Mouse (Mus musculus) layer of hippocampus, postnatal 25 days (tissue): ENCODE results near the gene Cenpf. TPM values are rescaled to one million over a fixed set of nuclear protein-coding genes. Genes with fewer than 3 reads are reported as not detected.
A peak's percentile ranks its signal among the peaks of the same experiment; 100 is the strongest.

Experiments
- DNase-seq, 2 experiments: peaks; one replicate each; pipeline ENCODE4 v3.0.0; 2022; ENCODE audit warnings: mixed read lengths in 2 of 2, low spot score in 1 of 2; ENCODE audit errors: extremely low spot score in 1 of 2
- total RNA-seq, 2 experiments: library from RNA; stranded (reverse); gene quantifications; 2 replicates each; pipeline ENCODE4 v1.2.3; 2021

Cenpf gene
- total RNA-seq = 1 to 10 TPM in 1 of 2 experiments, under 1 TPM in 1; 0.99 to 2.1 TPM

DNA sequence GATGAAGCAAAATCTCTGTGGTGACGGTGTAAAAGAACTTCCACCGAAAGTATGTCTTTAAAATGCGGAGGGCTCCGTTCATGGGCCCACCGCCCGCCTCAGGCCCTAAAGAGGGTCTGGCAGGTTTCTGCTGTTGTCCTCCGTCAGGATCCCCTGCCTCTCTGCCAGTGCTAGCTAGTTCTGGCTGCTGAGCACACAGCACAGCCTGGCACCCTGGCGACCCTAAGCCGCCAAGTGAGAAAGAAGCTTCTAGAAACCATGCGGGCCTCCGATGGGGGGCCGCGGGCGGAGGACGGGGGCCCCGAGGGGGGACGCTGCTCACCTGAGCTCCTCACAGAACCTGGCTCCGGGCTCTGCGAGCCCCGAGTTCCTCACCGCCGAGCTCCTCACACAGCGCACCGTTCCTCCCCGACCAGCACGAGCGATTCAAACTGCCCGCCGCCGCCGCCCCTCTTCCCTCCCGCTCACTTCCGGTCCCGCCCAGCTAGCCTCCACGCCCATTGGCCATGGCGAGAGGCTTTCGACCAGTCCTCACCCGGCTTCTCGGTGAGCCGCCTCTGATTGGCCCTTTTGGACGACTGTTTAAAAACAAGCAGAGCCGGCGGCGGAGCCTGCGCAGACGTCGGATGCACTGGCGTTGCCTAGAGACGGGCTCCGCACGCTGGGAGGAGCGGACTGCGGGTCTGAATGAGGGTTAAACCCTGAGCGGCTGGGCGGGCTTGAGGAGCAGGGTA is at the start of gene Cenpf:
Gene Cenpf (minus strand): TSS at position 433 of the 734 bp plus-strand sequence.
- peak; percentile 86 to 87 for DNase-seq

DNA sequence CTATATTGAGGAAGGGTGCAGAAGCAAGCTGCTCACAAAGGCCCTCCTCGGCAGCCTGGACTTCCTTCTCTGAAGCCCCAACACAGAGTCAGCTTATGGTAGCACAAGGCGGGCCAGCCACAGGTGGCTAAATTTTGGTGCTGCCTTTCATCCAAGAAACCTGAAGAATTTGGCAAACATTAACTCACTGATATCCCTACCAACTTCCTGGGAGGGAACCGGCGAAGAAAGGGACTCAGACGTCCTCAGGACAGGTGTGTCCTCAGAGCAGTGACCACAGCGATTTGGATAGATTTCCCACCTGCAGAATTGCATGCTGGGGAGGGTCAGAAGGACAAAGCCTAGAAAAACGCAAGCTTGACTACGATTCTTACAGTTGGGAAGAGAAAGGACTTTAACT is 44.3 kb upstream of the Cenpf start:
- DNase-seq = no peak

GRCm38 (mm10) chr1:189731697-189732096 is 43.8 kb upstream of the Cenpf start:
- no peak for DNase-seq

DNA sequence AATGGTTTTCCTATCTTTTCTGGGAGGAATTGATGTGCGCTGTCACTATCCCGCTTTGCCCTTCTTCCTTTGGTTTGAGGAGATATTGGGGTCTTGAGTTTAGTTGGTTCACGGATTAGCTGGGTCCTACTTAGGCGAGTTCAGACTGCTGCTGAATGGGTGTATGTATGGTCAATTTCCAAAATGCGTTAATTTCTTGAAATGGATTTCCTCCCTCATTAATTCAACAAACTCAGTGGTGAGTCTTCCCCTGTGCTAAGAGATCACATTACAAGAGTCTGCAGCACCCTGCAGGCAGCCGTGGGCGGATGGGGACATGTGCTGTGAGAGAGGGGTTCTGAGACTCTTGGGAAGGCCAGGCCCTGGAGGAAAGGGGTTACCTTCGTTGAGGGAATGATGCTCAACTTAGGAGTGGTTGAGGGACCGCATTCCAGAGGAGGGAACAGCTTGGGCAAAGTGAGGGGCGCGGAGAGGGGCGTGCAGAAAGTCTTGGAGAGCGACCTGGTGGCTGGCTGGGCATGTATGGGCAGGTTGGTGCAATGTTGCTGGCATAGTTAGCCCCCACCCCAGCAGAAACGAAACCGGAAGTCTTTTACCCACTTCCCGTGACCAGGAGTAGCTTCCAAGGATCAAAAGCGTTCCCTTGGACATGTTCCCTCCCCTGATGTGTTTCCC is 41.4 kb upstream of the Cenpf start:
- DNase-seq = no peak

DNA sequence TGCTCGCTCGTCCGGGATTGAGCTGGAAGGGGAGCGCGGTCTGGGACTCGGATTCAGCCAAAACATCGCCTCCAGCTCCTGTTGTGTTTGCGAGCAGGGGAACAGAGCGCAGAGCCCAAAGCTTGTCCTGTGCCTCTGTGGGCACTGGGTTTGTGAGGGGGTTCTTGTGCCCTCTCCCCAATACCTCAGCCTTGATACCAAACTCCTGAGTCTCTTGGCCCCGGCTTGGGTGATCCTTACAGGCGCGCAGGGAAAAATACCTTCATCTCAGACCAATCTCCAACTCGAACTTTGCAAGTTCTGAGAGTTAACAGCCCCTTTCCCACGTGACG is 40.9 kb upstream of the Cenpf start:
- DNase-seq = no peak

DNA sequence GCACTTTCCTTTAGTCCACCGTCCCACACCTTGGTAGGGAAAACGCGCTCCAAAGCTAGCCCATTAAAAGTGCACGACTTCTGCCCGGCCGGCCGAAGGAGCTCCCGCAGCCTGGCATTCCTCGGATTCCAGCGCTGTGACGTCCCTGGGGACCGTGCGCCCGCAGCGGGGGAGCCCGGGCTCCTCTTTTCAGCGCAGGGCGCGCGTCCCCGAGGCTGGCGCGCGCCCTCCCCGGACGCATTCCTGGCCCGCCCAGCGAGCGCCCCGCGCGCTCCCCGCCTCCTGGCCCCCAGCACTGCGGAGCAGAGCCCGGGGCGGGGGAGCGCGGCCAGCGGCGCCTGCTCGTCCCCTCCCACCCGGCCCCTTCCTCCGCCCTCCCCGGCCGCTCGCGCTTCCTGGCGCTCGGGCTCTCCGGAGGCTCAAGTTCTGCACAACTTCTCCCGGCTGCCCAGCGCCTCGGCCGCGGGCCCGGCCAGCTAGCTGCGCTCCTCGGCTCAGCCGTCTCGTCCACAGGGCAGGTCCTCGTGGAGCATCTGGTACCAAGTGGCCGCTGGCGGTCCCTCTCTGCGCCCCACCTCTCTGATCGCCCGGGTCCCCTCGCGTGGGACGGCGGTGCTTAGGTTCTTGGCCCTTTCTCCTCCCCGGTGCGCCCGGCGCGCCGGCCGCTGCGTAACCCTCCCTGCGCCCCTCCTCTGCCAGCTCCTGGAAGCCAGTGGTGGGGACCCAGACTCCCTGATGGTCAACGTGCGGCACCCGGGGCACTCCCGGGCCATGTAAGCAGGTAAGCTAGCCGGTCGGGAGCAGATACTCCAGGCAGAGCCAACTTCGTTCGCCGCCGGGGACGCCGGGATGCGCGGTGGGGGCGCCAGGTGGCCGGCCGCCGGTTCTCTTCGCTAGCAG is 40.2 kb upstream of the Cenpf start, which contains the start of gene Ptpn14:
Gene Ptpn14 (plus strand): TSS at position 385 of the 900 bp plus-strand sequence.
- peak in 1 of 2 experiments; percentile 24 for DNase-seq

DNA sequence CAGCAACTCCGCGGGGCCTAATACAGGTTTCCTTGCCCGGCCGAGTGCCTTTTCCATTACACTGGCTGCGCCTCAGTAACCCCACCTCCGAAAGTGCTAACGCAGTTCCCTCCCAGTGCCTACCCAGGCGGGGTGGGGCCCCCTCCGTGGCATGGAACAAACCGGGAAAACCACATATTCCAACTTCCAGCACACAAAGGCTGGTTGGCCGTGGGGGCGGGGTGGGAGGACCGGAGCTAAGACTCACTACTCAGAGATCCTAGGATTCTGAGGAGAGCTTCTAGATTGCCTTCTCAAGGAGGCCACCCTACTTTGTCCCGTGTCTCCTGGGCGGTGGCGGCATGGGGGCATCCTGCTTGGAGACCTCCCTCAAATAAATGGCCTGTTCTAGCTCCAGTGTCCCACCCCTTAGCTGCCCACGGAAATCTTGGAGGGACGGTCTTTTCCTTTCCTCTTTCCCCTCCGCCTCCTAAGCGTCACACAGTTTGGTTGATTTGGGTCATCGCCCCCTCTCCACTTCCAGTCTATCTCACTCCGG is 39.5 kb upstream of the Cenpf start:
- DNase-seq = no peak

DNA sequence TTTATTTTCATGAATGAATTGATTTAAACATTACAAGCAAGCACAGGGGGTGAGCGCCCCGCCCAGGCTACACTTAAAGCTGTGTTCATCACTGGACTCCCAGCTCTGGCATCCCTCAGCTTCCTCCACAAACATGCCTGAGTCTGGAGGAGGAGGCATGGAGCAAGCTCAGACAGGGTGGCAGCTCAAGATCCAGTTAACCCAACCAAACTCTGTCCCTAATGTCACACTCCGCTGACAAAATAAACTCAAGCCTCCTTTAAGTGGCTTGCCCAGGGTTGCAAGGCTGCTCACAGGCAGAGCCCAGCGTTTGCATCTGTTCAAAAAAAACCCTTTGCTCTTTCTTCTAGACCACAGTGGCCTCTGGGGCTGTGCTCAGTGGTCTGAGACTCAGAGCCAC is 38.2 kb upstream of the Cenpf start:
- DNase-seq = no peak

- DNase-seq = no peak
Measured at GRCm38 (mm10) chr1:189718600-189718999, 30.7 kb upstream of the Cenpf start.

GRCm38 (mm10) chr1:189717546-189717945 is 29.7 kb upstream of the Cenpf start:
- no peak for DNase-seq

DNA sequence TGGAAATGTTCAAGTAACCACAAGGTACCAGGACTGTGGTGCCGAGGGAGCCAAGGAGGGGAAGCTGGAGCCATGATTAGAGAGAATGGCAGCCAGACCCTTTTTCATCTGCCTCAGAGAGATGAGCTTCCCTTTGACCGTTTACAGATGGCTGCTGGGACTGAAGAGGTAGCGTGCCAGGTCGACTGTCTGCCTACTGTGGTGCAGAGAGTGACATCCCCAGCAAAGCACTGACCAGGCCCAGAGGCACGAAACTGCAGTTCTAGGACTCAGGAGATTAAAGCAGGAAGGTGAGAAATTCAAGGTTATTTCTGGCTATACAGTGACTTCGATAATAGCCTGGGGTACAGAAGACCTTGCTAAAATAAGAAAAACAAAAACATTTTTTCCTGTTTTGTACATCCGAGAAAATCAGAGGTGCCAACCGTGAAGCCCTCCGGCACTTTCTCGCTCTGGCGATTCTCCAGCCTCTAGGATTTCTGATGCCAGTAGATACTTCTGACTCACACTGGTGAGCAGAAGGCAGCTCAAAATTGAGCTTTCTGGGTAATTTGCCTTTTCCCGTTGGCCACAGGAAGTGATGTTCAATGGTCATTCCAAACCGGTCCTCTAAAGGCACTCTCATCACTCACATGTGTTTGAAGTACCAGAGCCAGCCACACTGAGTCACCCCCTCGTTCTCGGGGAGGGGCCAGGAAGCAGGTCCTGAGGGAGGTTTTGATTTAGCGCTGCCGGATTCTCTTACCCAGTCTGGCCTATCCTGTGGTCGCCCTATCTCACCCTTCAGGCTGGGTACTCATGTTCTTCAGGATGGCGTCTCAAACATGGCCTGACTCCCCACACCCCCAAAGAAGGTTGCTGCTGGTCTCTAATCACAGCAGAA is 28.3 kb upstream of the Cenpf start:
- no peak for DNase-seq

GRCm38 (mm10) chr1:189709001-189709400 is 21.1 kb upstream of the Cenpf start:
- DNase-seq = no peak

DNA sequence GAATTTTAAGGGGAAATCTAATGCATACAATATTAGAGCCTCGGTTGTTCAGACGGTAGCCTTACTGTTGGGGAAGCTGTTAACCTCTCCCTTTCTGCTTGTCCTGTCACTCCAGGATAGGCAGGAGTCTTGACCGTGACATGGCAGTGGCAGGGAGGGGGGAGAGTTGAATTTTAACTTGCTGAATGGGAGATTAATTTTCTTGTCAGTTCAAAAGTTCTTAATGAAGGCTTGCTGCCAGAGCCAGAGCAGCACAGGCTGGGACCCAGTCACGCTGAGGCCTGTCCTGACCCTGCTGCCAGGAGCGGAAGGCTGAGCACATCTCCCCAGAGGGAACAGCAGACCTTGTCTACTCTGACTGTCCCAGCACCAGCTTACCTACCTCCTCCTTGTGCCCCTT is 19.5 kb upstream of the Cenpf start:
- no peak for DNase-seq

DNA sequence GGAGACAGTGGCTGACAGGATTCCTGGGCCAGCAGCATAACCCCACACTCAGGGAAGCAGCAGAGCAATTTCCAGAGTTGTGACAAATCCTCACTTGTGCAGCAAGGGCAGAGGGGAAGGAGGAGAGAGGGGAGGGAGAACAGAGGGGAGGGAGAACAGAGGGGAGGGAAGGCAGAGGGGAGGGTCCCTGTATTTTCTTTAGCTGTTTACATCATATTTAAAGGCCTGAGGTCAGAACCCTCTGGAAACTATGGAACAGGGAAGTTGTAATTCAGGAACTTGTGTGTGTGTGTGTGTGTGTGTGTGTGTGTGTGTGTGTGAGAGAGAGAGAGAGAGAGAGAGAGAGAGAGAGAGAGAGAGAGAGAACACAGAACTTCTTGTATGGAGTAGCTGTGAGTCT is 19.1 kb upstream of the Cenpf start:
- DNase-seq = no peak

- no peak for DNase-seq
Measured at GRCm38 (mm10) chr1:189706040-189706645, 18.3 kb upstream of the Cenpf start.

GRCm38 (mm10) chr1:189703591-189703990 is 15.7 kb upstream of the Cenpf start:
- no peak for DNase-seq

GRCm38 (mm10) chr1:189703156-189703555 is 15.3 kb upstream of the Cenpf start:
- no peak for DNase-seq

DNA sequence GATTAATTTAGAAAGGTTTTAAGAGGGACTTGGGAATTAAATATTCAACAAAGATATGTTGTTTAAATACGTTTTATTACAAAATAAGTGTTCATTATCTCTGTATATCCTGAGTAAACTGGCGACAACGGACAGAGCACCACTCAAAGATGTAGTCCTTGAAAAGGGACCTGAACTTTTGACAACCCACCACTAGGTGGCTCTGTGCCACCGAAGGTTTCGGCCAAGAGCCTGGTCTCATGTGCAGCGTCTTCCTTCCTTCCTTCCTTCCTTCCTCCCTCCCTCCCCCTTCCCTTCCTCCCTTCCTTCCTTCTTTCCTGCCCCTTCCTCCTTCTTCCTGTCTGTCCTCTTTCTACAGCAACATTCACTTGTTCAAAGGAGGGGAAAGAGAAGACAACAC is 13.1 kb upstream of the Cenpf start:
- peak in 1 of 2 experiments; percentile 77 for DNase-seq

DNA sequence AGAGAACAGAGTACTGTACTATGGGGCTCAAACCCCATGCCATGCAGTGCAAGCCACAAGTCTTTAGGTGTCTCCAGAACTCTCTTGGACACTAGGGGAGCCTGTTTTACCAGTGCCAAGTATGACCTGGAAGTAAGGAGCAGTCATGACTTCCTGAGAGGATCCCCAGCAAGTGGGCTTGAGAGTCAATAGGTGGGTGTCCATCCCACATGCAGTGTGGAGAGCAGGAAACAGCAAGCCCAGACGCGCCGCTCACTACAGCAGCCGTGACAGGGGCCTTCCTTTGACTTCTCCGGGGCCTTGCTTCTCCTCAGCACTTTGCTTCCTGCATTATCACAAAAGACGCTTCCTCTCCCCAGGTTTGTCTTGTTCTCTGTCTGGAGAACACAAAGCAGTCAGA is 12.3 kb upstream of the Cenpf start:
- no peak for DNase-seq
